Mouse (Mus musculus) brain, embryonic 14.5 days (tissue): ENCODE measurements around the gene Lcp1.

Experiments
- CTCF ChIP-seq: fragments of 200-500 bp; IDR thresholded peaks from 2 replicates; pipeline ENCODE4 v1.5.1; 2012; ENCODE audit warnings: inconsistent platforms, mild to moderate bottlenecking, moderate library complexity, borderline replicate concordance; ENCODE audit not compliant: insufficient read depth, insufficient read length; ENCODE audit errors: extremely low read depth
- POLR2A ChIP-seq: fragments of 200-500 bp; IDR thresholded peaks from 2 replicates; pipeline ENCODE4 v1.6.1; 2012; ENCODE audit warnings: mild to moderate bottlenecking, inconsistent platforms, borderline replicate concordance; ENCODE audit not compliant: poor library complexity, insufficient read depth, insufficient read length, severe bottlenecking; ENCODE audit errors: extremely low read depth

DNA sequence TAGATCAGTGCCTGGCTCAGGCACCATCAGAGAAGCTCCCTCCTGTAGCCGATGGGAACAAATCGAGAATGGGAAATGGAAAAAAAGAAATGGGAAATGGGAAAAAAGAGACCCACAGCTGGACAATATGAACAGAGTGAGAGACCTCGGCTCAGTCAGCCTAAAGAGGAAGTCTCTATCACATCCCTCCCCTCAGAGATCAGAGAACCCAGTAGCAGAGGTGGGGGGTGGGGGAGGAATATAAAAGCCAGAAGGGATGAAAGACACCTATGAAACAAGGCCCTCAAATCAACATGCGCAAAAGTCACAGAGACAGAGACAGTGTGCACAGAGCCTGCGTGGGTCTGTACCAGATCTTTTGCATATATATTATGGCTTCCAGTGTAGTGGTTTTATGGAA lies 27.9 kb upstream of the Lcp1 start:
- TF ChIP-seq CTCF, result no peak
- no peak for TF ChIP-seq POLR2A
